24 mouse cellular contexts compared by ENCODE assay signal in genomic region chr10:120407230-120407629, GRCm38 (mm10).
DNase-seq lines count a peak whose midpoint lies in the region; ATAC-seq and TF ChIP-seq lines count a peak whose summit lies in the region.
"Had no signal": no experiment of that assay in that cellular context is flagged by ENCODE, and none has a peak within 500 bp of the region (broad histone marks: within the 10 kb centered on the region; RNA-seq: fewer than 3 reads in every experiment).

No protein-coding gene starts in this region.

- no peak overlapping the region for H3K9ac ChIP-seq in heart, embryonic 11.5 days (ENCODE audit: low read depth, low read length)
- H3K9ac ChIP-seq in midbrain, embryonic 15.5 days, result no peak overlapping the region
- H3K9ac ChIP-seq: heart, embryonic 12.5 days; limb, embryonic 13.5 days; liver, embryonic 13.5 days had no signal

- no peaks in the 10 kb centered on the region for H3K36me3 ChIP-seq in heart, embryonic 11.5 days (ENCODE audit: control insufficient read depth, insufficient read depth, low read length)
- peaks cover 16% of the 10 kb centered on the region for H3K36me3 ChIP-seq in midbrain, embryonic 10.5 days
- H3K36me3 ChIP-seq in midbrain, embryonic 15.5 days (replicated peaks), result no peaks in the 10 kb centered on the region
- H3K36me3 ChIP-seq in embryonic facial prominence, embryonic 10.5 days (replicated peaks), result peaks cover 50% of the 10 kb centered on the region
- H3K36me3 ChIP-seq: G1E had no signal

- H3K4me3 ChIP-seq in heart, embryonic 11.5 days (ENCODE audit: low read depth, low read length), result no peak overlapping the region
- H3K4me3 ChIP-seq in midbrain, embryonic 10.5 days, result no peak overlapping the region
- no peak overlapping the region for H3K4me3 ChIP-seq in midbrain, embryonic 15.5 days
- no peak overlapping the region for H3K4me3 ChIP-seq in embryonic facial prominence, embryonic 10.5 days
- H3K4me3 ChIP-seq in embryonic fibroblast, embryonic 13.5 days (ENCODE audit: insufficient read depth, low read length), result no peak overlapping the region
- H3K4me3 ChIP-seq: heart, embryonic 12.5 days; limb, embryonic 13.5 days; liver, embryonic 13.5 days; megakaryocyte, embryonic 14.5 days had no signal

- H3K4me1 ChIP-seq in heart, embryonic 11.5 days (ENCODE audit: control insufficient read depth, insufficient read depth, low read length), result peaks cover 27% of the 10 kb centered on the region
- H3K4me1 ChIP-seq in midbrain, embryonic 10.5 days, result peaks cover 44% of the 10 kb centered on the region
- peaks cover 7% of the 10 kb centered on the region; the same call in 1 of the 2 replicates for H3K4me1 ChIP-seq in midbrain, embryonic 15.5 days
- peaks cover 55% of the 10 kb centered on the region for H3K4me1 ChIP-seq in embryonic facial prominence, embryonic 10.5 days
- peaks cover 30% of the 10 kb centered on the region for H3K4me1 ChIP-seq in embryonic fibroblast, embryonic 13.5 days (ENCODE audit: control insufficient read depth, insufficient read depth, low read length)

- no peak for TF ChIP-seq POLR2A in embryonic fibroblast, embryonic 13.5 days (IDR thresholded peaks at IDR 0.05; ENCODE audit: low read depth, low read length)

- WGBS in heart, embryonic 11.5 days (ENCODE audit: insufficient replicate concordance), result 40% methylated on average over 9 of the region's 9 CpGs
- WGBS in midbrain, embryonic 10.5 days, result 25% methylated on average over 9 of the region's 9 CpGs
- 22% methylated on average over 9 of the region's 9 CpGs for WGBS in midbrain, embryonic 15.5 days
- 22% methylated on average over 9 of the region's 9 CpGs for WGBS in embryonic facial prominence, embryonic 10.5 days

- no peak overlapping the region for H3K27ac ChIP-seq in heart, embryonic 11.5 days (ENCODE audit: low read depth, low read length)
- H3K27ac ChIP-seq in midbrain, embryonic 10.5 days (replicated peaks), result no peak overlapping the region
- H3K27ac ChIP-seq in midbrain, embryonic 15.5 days, result no peak overlapping the region
- peak overlapping the region; percentile 57; the same call in 1 of the 2 replicates for H3K27ac ChIP-seq in embryonic facial prominence, embryonic 10.5 days (replicated peaks)
- peak overlapping the region; percentile 22; the same call in 1 of the 2 replicates for H3K27ac ChIP-seq in embryonic fibroblast, embryonic 13.5 days (ENCODE audit: insufficient read depth, low read length)
- H3K27ac ChIP-seq: hindbrain, postnatal 0 days; limb, embryonic 13.5 days; liver, embryonic 13.5 days had no signal

- DNase-seq in heart, adult 11 months, result peak; percentile 65
- DNase-seq in midbrain, embryonic 10.5 days (ENCODE audit: low spot score), result peak; percentile 45
- peak; percentile 57 for DNase-seq in embryonic facial prominence, embryonic 10.5 days (ENCODE audit: low spot score)
- DNase-seq in thymus, postnatal 0 days (ENCODE audit: low spot score), result no peak
- DNase-seq in kidney, postnatal 36 days, result no peak
- DNase-seq: adrenal gland, adult 2 months; B cell, adult 2 months; cerebellum, adult 11 months; cerebellum, adult 9-11 months; heart, postnatal 10 days; liver, embryonic 13.5 days; lung, adult 2 months; right cerebral cortex, postnatal 25 days; spleen, adult 18-20 months had no signal

- H3K27me3 ChIP-seq in heart, embryonic 11.5 days (ENCODE audit: control insufficient read depth, insufficient read depth, low read length), result no peaks in the 10 kb centered on the region
- no peaks in the 10 kb centered on the region for H3K27me3 ChIP-seq in midbrain, embryonic 10.5 days (ENCODE audit: low read depth, poor library complexity, severe bottlenecking)
- no peaks in the 10 kb centered on the region for H3K27me3 ChIP-seq in midbrain, embryonic 15.5 days (replicated peaks)
- H3K27me3 ChIP-seq in embryonic facial prominence, embryonic 10.5 days (replicated peaks; ENCODE audit: low read depth, poor library complexity, severe bottlenecking), result no peaks in the 10 kb centered on the region
- H3K27me3 ChIP-seq: CH12.LX; heart, embryonic 12.5 days; limb, embryonic 13.5 days; liver, embryonic 13.5 days; megakaryocyte, embryonic 14.5 days had no signal

- TF ChIP-seq CTCF in embryonic fibroblast, embryonic 13.5 days (IDR thresholded peaks at IDR 0.05; ENCODE audit: borderline replicate concordance, insufficient read depth, low read length), result no peak

- H3K4me2 ChIP-seq in heart, embryonic 11.5 days, result no peak overlapping the region
- no peak overlapping the region for H3K4me2 ChIP-seq in midbrain, embryonic 15.5 days
- H3K4me2 ChIP-seq: heart, embryonic 12.5 days; limb, embryonic 13.5 days; liver, embryonic 13.5 days had no signal

- ATAC-seq in heart, embryonic 11.5 days (replicated peaks; ENCODE audit: insufficient number of reproducible peaks, low FRiP score, low TSS enrichment), result no peak
- no peak for ATAC-seq in midbrain, embryonic 15.5 days (replicated peaks)
- ATAC-seq: hindbrain, postnatal 0 days; intestine, embryonic 16.5 days had no signal

- no peaks in the 10 kb centered on the region for H3K9me3 ChIP-seq in heart, embryonic 11.5 days (replicated peaks; ENCODE audit: control insufficient read depth, low read length)
- H3K9me3 ChIP-seq in midbrain, embryonic 10.5 days (replicated peaks), result no peaks in the 10 kb centered on the region
- H3K9me3 ChIP-seq in midbrain, embryonic 15.5 days, result no peaks in the 10 kb centered on the region
- no peaks in the 10 kb centered on the region for H3K9me3 ChIP-seq in embryonic facial prominence, embryonic 10.5 days
- H3K9me3 ChIP-seq: heart, embryonic 12.5 days; limb, embryonic 13.5 days; liver, embryonic 13.5 days; megakaryocyte, embryonic 14.5 days had no signal

Comparison
In these comparisons a context has a peak if more than half of its experiments do, and no peak if none do; other contexts are left out.
1. DNase-seq: peak in heart, adult 11 months (single experiment), midbrain, embryonic 10.5 days (single experiment) and embryonic facial prominence, embryonic 10.5 days (single experiment); none in thymus, postnatal 0 days (single experiment) and kidney, postnatal 36 days (0 of 2).
2. H3K27ac ChIP-seq: peak in embryonic facial prominence, embryonic 10.5 days (single experiment) and embryonic fibroblast, embryonic 13.5 days (single experiment); none in heart, embryonic 11.5 days (single experiment), midbrain, embryonic 10.5 days (single experiment) and midbrain, embryonic 15.5 days (single experiment).